Mouse (Mus musculus) mammary gland, adult 2 months (tissue): ENCODE data around the gene Espl1. TPM values are rescaled to one million over a fixed set of nuclear protein-coding genes. Genes with fewer than 3 reads are reported as not detected.

ENCODE experiments used
- polyA plus RNA-seq: library from polyadenylated mRNA; depleted of rRNA; stranded (reverse); fragments of >200 nt; gene quantifications from 2 replicates; pipeline ENCODE4 v1.2.3, GENCODE M21; 2012; ENCODE audit warnings: low replicate concordance; rRNA removed

Espl1 gene
- polyA plus RNA-seq = 2.8 and 2.9 TPM in 2 replicates

DNA sequence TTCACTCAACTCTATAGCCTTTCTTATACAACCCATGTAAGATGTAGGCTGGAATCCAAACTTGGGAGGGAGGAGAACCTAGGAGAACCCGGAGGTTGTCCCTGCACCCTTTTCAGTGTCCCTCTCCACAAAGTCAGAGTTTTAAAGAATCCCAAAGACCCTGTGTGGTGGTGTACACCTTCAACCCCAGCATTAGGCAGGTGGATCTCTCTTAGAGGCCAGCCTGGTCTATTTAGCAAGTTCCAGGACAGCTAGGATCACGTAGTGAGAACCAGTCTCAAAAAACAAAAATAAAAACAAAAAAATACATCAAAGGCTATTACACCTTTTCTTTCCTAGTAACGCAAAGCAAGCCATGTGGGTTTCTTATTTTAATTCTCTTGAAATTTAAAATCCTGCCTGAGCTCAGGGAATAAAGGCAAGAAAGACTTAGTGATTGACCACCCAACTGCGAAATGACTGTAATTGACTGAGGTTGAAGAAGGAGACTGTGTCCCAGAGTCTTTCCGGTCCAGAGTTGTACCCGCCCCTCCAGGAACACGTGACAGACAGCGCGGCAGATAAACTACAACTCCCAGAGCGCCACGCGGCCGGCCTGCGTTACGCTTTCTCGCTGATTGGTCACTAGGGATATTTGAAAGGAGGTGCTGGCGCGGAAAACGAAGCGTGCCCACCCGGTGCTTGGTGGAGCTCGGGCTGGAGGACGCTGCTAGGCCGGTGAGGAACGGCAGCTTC, at the start of gene Espl1:
Gene Espl1 (plus strand): TSS at position 634 of the 735 bp plus-strand sequence.

DNA sequence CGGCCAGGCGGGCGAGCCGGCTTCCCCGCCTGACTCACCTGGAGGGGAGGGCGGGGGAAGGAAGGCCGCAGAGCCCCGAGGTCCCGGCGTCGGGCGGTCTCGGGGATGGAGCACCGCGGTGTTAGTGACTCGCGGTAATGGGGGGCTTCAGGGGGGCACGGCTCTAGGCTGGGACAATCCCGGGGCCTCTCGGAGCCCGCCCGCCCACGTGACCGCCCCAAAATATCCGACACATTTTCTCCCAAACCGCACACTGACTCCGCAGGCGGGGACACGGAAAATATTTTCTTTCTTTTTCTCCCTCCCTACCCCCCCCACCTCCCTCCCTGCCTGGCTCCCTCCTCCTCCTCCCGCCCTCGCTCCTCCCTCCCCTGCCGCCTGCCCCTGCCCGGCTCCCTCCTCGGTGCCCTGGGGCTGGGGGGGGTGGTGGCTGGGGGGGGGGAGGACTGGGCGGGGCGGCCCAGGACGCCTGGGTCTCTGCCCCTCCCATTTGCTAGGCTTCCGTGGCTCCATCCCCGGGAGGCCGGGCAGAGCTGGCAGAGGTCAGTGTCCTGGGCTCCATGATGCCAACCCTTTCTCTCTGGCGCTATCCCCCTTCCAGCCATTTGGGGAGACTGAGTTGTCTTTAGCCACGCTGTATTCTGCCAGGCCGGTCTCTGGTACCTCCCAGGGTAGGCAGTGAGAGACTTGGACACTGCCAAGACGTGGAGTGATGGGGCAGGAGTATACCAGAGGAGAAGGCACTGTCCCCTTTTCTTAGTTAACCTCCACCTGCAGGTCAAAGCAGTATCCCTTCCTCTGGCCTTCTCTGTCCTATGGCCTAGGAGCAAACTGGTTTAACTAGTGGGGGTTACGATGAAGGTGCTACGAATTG, 38.6 kb upstream of the Espl1 start, which contains the start of gene Rarg:
Gene Rarg (minus strand): TSS at position 316 of the 874 bp plus-strand sequence.

DNA sequence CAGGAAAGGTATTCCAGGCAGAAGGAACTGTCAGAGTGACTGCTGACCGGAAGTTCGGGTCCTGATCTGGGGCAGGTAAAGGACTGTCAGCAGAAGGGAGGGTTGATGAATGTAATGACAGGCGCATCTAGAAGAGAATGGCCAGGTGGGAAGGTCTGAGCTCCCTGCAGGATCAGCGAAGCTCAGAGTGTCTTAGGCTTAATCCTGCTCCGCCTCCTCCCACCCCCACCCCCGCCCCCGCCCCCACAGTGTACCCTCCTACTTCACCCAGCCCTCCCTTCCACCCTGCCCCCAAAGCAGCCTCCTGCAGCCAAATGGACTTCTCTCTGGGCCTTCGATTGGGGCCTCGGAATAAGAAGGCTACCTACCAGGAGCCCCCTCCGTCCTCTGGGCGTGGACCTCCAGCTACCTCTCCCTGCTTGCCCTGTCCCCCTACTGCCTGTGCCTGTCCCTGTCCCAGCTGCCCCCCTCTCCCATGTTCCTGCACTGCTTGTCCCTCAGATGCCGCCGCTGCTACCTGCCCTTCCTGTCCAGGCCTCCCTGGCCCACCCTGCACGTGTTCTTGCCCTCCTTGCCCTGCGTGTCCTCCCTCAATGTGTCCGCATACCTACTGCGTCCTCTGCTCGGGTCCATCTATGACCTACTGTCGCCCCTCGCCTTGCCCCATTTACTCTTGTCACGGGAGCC, 25.6 kb upstream of the Espl1 start, which contains the start of gene Gm9918:
Gene Gm9918 (plus strand): TSS at position 290 of the 687 bp plus-strand sequence.

DNA sequence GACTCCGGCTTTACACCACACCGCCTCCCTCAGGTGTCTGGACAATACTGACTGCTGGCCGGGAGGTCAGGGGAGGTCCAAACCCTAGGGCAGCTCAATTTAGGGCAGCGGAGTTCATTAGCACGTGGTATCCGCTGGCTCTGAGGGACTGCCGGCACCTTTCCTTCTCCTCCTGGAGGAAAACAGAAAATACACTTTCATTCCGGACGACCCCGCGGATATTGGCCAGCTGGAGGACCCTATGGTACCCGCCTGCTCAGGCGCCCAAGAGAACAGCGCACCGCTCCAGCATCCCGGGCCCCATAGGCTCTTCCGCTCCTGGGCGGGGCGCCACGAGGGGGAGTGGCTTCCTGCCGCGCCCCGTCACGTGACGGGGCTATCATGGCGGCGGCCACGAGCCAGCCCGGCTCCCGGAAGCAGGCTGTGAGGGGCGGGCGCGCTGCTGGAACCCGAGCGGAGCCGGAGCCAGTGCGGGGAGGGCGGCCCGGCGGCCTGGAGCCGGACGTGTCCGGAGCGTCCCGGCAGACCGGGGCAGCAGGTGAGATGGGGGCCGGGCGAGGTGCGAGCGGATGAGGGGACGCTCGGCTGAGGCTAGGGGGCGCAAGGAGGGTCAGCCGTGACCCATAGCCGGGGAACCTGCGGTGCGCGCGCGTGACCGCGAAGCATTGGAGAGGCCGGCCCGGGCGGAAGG, 16.8 kb upstream of the Espl1 start, which contains the start of gene Mfsd5:
Gene Mfsd5 (plus strand): TSS at position 363 of the 691 bp plus-strand sequence.

DNA sequence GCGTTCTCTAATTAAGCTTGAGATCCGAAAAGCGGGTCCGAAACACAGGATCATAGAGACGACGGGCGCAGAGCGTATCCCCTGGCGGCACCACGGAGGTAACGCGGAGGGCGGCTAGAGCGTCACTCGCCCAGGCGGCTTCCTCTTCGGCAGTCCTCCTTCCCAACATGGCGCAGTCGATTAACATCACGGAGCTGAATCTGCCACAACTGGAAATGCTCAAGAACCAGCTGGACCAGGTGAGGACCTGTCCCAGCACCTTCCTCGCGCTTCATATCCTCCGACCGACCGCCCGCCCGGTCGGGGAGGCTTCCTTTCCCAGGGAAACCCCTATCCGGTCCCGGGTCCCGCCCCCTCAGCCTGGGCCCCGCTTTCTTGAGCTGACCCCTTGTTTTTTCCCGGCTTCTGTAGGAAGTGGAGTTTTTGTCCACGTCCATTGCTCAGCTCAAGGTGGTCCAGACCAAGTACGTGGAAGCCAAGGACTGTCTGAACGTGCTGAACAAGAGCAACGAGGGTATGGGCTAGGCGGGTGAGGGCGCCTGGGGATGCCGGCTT, 30.0 kb downstream of the Espl1 start, which contains the start of gene Pfdn5:
Gene Pfdn5 (plus strand): TSS at position 95 of the 555 bp plus-strand sequence.

DNA sequence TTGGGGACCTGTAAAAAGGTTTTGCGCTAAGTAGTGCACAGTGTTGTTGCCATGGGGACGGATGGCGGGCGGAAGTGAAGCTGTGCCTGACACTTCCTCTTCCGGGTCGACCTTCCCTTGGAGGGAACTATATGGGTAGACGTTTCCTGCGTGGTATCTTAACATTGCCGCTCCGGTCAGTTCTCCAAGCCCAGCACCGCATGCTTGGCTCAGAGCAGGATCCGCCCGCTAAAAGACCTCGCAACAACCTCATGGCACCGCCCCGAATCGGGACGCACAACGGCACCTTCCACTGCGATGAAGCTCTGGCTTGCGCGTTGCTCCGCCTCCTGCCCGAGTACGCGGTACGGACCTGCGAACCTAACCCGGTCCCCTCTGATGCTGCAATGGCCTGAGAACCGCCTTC, 35.5 kb downstream of the Espl1 start, which contains the start of gene Myg1:
Gene Myg1 (plus strand): TSS at position 100 of the 406 bp plus-strand sequence.

DNA sequence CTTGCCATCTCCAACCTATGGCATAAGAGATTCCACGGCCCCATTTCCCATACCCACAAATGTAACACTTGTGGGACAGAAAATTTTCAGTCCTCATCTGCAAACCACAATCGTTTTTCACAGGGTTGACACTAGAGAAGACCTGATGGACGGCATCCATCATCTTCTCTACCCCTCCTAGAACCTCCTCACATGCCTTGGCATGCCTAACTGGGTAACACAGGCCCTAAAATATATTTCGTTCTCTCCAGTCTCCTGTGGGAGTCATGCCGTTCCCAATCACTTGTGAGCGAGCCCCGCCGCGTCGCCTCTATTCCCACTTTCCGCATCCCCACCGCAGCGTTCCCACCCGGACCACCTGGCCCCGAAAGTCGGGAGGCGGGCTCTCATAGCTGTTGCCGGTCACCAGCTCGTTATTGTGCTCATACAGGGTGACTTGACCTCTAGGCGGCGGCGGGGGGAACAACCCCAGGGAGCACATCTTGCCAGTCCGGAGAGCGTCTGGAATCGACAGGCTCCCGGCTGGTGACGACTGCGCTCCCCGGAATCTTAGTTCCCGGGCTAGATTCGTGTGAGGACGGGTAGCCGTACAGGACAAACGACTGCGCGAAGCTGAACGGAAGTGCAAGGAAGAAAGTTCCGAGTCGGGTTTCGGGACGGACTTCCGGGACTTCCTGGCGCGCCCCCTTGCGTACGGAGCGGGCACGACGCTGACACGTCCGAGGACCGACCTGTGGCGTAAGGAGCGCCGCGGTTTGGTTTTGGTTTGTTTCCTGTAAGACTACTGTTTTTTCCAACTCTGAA, 54.3 kb downstream of the Espl1 start, which contains the start of gene Aaas:
Gene Aaas (minus strand): TSS at position 634 of the 804 bp plus-strand sequence.

DNA sequence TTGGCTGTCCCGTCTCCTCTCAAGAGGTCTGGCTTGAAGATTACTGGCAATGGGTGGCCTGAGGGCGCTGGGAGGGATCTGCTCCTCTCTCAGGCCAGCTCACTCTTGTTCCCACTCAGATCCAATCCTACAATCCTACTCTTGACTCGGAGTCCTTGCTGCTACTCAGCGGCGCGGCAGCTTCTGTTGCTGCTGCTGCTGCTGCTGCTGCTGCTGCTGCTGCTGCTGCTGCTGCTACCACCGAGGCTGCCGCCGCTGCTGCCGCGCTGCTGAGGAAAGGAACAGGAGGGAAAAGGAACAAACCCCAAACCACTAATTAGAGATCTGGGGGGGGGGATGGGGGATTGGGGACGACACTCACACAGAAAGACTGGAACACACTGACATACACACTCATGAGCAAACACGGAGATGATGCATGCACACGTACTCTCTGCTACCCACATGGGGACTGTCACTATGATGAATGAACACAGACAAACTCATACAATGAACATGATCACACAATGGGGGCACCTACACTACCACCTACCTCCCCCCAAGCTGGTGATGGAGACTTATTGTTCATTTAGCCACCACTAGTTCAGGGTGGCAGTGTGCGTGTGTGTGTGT, 70.8 kb downstream of the Espl1 start, which contains the start of gene Sp7:
Gene Sp7 (minus strand): TSS at position 450 of the 612 bp plus-strand sequence.

Other genes with a start within 250 kb of the Espl1 start
- 45.8 and 64.3 TPM in 2 replicates for gene Eif4b, start 222.5 kb upstream of the Espl1 start, polyA plus RNA-seq
- gene Tns2, start 195.9 kb upstream of the Espl1 start, polyA plus RNA-seq = 109 and 137 TPM in 2 replicates
- 34.5 and 35.3 TPM in 2 replicates for gene Spryd3, start 160.0 kb upstream of the Espl1 start, polyA plus RNA-seq
- 247 and 395 TPM in 2 replicates for gene Igfbp6, start 151.9 kb upstream of the Espl1 start, polyA plus RNA-seq
- gene Soat2, start 145.7 kb upstream of the Espl1 start, polyA plus RNA-seq = 0.95 and 1.1 TPM in 2 replicates
- gene Zfp740, start 93.0 kb upstream of the Espl1 start, polyA plus RNA-seq = 24.1 and 33.0 TPM in 2 replicates
- gene Csad, start 91.5 kb upstream of the Espl1 start, polyA plus RNA-seq = 310 and 374 TPM in 2 replicates
- 54.5 and 78.5 TPM in 2 replicates for gene Itgb7, start 64.3 kb upstream of the Espl1 start, polyA plus RNA-seq
- 62.7 and 82.3 TPM in 2 replicates for gene Rarg, start 38.7 kb upstream of the Espl1 start, polyA plus RNA-seq
- gene Gm9918, start 25.7 kb upstream of the Espl1 start, polyA plus RNA-seq = 0.20 and 0.32 TPM in 2 replicates
- gene Mfsd5, start 16.8 kb upstream of the Espl1 start, polyA plus RNA-seq = 117 and 134 TPM in 2 replicates
- 50.1 and 98.8 TPM in 2 replicates for gene Pfdn5, start 29.9 kb downstream of the Espl1 start, polyA plus RNA-seq
- gene Myg1, start 35.4 kb downstream of the Espl1 start, polyA plus RNA-seq = 57.4 and 61.0 TPM in 2 replicates
- gene Aaas, start 54.5 kb downstream of the Espl1 start, polyA plus RNA-seq = 47.2 and 52.8 TPM in 2 replicates
- 0.20 and 0.33 TPM in 2 replicates for gene Sp7, start 70.9 kb downstream of the Espl1 start, polyA plus RNA-seq
- 19.4 and 25.9 TPM in 2 replicates for gene Sp1, start 109.9 kb downstream of the Espl1 start, polyA plus RNA-seq
- gene Amhr2, start 149.1 kb downstream of the Espl1 start, polyA plus RNA-seq = 3.6 and 6.7 TPM in 2 replicates
- gene Prr13, start 162.8 kb downstream of the Espl1 start, polyA plus RNA-seq = 198 and 203 TPM in 2 replicates
- 437 and 514 TPM in 2 replicates for gene Pcbp2, start 174.3 kb downstream of the Espl1 start, polyA plus RNA-seq
- not detected in 2 replicates for gene Gm10337, start 207.5 kb downstream of the Espl1 start, polyA plus RNA-seq
- gene Map3k12, start 220.8 kb downstream of the Espl1 start, polyA plus RNA-seq = 10.0 and 11.0 TPM in 2 replicates
- 69.0 and 82.6 TPM in 2 replicates for gene Tarbp2, start 221.9 kb downstream of the Espl1 start, polyA plus RNA-seq
- 9.0 and 11.3 TPM in 2 replicates for gene Npff, start 228.7 kb downstream of the Espl1 start, polyA plus RNA-seq